Comparison of ENCODE assay signal across 18 mouse cellular contexts in genomic region chr13:42064257-42064656, GRCm38 (mm10). TPM values are rescaled to one million over a fixed set of nuclear protein-coding genes. Genes with fewer than 3 reads are reported as not detected.
DNase-seq lines count a peak whose midpoint lies in the region; ATAC-seq and TF ChIP-seq lines count a peak whose summit lies in the region.
"Had no signal": no experiment of that assay in that cellular context is flagged by ENCODE, and none has a peak within 500 bp of the region (broad histone marks: within the 10 kb centered on the region; RNA-seq: fewer than 3 reads in every experiment).

No protein-coding gene starts in this region.

- H3K4me2 ChIP-seq in liver, embryonic 11.5 days, result no peak overlapping the region
- H3K4me2 ChIP-seq in hindbrain, embryonic 14.5 days (replicated peaks), result no peak overlapping the region
- H3K4me2 ChIP-seq: heart, embryonic 15.5 days; midbrain, embryonic 11.5 days; neural tube, embryonic 12.5 days had no signal

- no peaks in the 10 kb centered on the region for H3K79me2 ChIP-seq in MEL (ENCODE audit: control insufficient read depth, insufficient read depth, low read length, poor library complexity)

- no peak overlapping the region for H3K4me3 ChIP-seq in MEL (ENCODE audit: control insufficient read depth in 1 of 2, insufficient read depth in 1 of 2, low read depth in 2 of 2, low read length in 2 of 2)
- no peak overlapping the region for H3K4me3 ChIP-seq in bone marrow, adult 2 months (replicated peaks; ENCODE audit: control insufficient read depth, low read depth, low read length)
- H3K4me3 ChIP-seq in liver, embryonic 11.5 days (ENCODE audit: low read depth, low read length), result no peak overlapping the region
- no peak overlapping the region for H3K4me3 ChIP-seq in hindbrain, embryonic 14.5 days (replicated peaks; ENCODE audit: low read length)
- H3K4me3 ChIP-seq: heart, embryonic 15.5 days; neural tube, embryonic 12.5 days had no signal

- no peaks in the 10 kb centered on the region for H3K9me3 ChIP-seq in MEL (replicated peaks; ENCODE audit: insufficient read depth, low read length)
- no peaks in the 10 kb centered on the region for H3K9me3 ChIP-seq in liver, embryonic 11.5 days (ENCODE audit: control insufficient read depth, low read length)
- no peaks in the 10 kb centered on the region for H3K9me3 ChIP-seq in hindbrain, embryonic 14.5 days (ENCODE audit: control insufficient read depth, low read length)
- H3K9me3 ChIP-seq: G1E; heart, embryonic 15.5 days; neural tube, embryonic 12.5 days had no signal

- peak; percentile 96 for ATAC-seq in liver, embryonic 11.5 days (replicated peaks; ENCODE audit: low FRiP score)
- ATAC-seq in hindbrain, embryonic 14.5 days (ENCODE audit: low FRiP score), result no peak
- ATAC-seq: CD4-positive, CD25-positive, alpha-beta regulatory T cell, adult 4 months had no signal

- peak overlapping the region; percentile 75 for H3K27ac ChIP-seq in MEL (ENCODE audit: control insufficient read depth, low read depth, low read length)
- peak overlapping the region; percentile 26; the same call in 1 of the 2 replicates for H3K27ac ChIP-seq in bone marrow, adult 2 months (ENCODE audit: control insufficient read depth, insufficient read depth, low read depth, low read length, poor library complexity)
- H3K27ac ChIP-seq in liver, embryonic 11.5 days (ENCODE audit: low read depth, low read length), result no peak overlapping the region; the same call in 1 of the 2 replicates
- no peak overlapping the region for H3K27ac ChIP-seq in hindbrain, embryonic 14.5 days
- H3K27ac ChIP-seq: heart, embryonic 15.5 days; neural tube, embryonic 12.5 days had no signal

- no peak for TF ChIP-seq RAD21 in MEL (IDR thresholded peaks at IDR 0.05; ENCODE audit: low read depth, low read length)

- no peak overlapping the region for H3K9ac ChIP-seq in MEL (ENCODE audit: control insufficient read depth, low read depth, low read length, poor library complexity, severe bottlenecking)
- H3K9ac ChIP-seq in liver, embryonic 11.5 days (ENCODE audit: low read depth, low read length), result no peak overlapping the region
- no peak overlapping the region for H3K9ac ChIP-seq in hindbrain, embryonic 14.5 days
- H3K9ac ChIP-seq: heart, embryonic 15.5 days; neural tube, embryonic 12.5 days had no signal

- no peaks in the 10 kb centered on the region for H3K27me3 ChIP-seq in MEL (ENCODE audit: control insufficient read depth in 1 of 2, insufficient read depth in 2 of 2, low read length in 2 of 2)
- H3K27me3 ChIP-seq in liver, embryonic 11.5 days (replicated peaks; ENCODE audit: control insufficient read depth, insufficient read depth, low read length), result no peaks in the 10 kb centered on the region
- H3K27me3 ChIP-seq in hindbrain, embryonic 14.5 days (ENCODE audit: control insufficient read depth, insufficient read depth, low read length), result no peaks in the 10 kb centered on the region
- H3K27me3 ChIP-seq: heart, embryonic 15.5 days; neural tube, embryonic 12.5 days had no signal

- TF ChIP-seq EP300 in MEL (IDR thresholded peaks at IDR 0.05; ENCODE audit: low read depth in 1 of 2, low read length in 2 of 2), result peak; percentile 77 to 81

- DNase-seq in MEL (ENCODE audit: low read depth, low spot score), result peak; percentile 81
- no peak for DNase-seq in liver, embryonic 11.5 days (ENCODE audit: low spot score)
- DNase-seq in lung, postnatal 25 days (ENCODE audit: low spot score), result peak; percentile 54
- no peak for DNase-seq in adrenal gland, postnatal 14 days
- no peak for DNase-seq in hindbrain, embryonic 14.5 days (ENCODE audit: low spot score)
- no peak for DNase-seq in gastrocnemius, postnatal 25 days
- no peak for DNase-seq in testis, postnatal 10 days (ENCODE audit: low spot score)
- DNase-seq: adrenal gland, adult 8-10 months; cerebellum, adult 9-10 months; gastrocnemius, postnatal 36 days; right cerebral cortex, postnatal 25 days; thymus, postnatal 4 days had no signal

- peaks cover 0 to 20% of the 10 kb centered on the region in 2 experiments; a peak in 3 of 4 replicates for H3K36me3 ChIP-seq in MEL (ENCODE audit: control insufficient read depth in 1 of 2, insufficient read depth in 2 of 2, low read length in 2 of 2)
- H3K36me3 ChIP-seq in liver, embryonic 11.5 days (ENCODE audit: control insufficient read depth, insufficient read depth, low read length), result 0 out of 2 replicates have a peak, but pooled peaks cover 2% of the 10 kb centered on the region
- peaks cover 17% of the 10 kb centered on the region for H3K36me3 ChIP-seq in hindbrain, embryonic 14.5 days (replicated peaks; ENCODE audit: control insufficient read depth, insufficient read depth)

- no peak for TF ChIP-seq POLR2A in MEL (IDR thresholded peaks at IDR 0.05; ENCODE audit: control insufficient read depth in 1 of 2, insufficient read depth in 1 of 2, low read depth in 1 of 2, low read length in 2 of 2, poor library complexity in 1 of 2)
- TF ChIP-seq POLR2A in bone marrow, adult 2 months (IDR thresholded peaks at IDR 0.05; ENCODE audit: borderline replicate concordance, control insufficient read depth, low read depth, low read length), result no peak

- no peak for TF ChIP-seq CTCF in MEL (IDR thresholded peaks at IDR 0.05 in 2 of 3, conservative IDR thresholded peaks at IDR 0.05 in 1 of 3; ENCODE audit: control insufficient read depth in 1 of 3, insufficient read depth in 1 of 3, low read depth in 2 of 3, low read length in 3 of 3, poor library complexity in 1 of 3, severe bottlenecking in 1 of 3)
- no peak for TF ChIP-seq CTCF in bone marrow, adult 2 months (IDR thresholded peaks at IDR 0.05; ENCODE audit: control insufficient read depth, insufficient read depth, low read length)

- peaks cover 15 to 20% of the 10 kb centered on the region in 2 experiments for H3K4me1 ChIP-seq in MEL (ENCODE audit: control insufficient read depth in 1 of 2, insufficient read depth in 2 of 2, low read length in 2 of 2)
- peaks cover 10% of the 10 kb centered on the region for H3K4me1 ChIP-seq in bone marrow, adult 2 months (ENCODE audit: control insufficient read depth, insufficient read depth, low read length)
- H3K4me1 ChIP-seq in liver, embryonic 11.5 days (replicated peaks; ENCODE audit: control insufficient read depth, insufficient read depth, low read length), result peaks cover 26% of the 10 kb centered on the region
- H3K4me1 ChIP-seq in hindbrain, embryonic 14.5 days (replicated peaks; ENCODE audit: control insufficient read depth, insufficient read depth, low read length), result no peaks in the 10 kb centered on the region
- H3K4me1 ChIP-seq: neural tube, embryonic 12.5 days had no signal

TF ChIP-seq in MEL, 35 proteins besides CTCF, POLR2A, EP300 and RAD21 (continues in another document):
- no peak for TF ChIP-seq NRF1 (IDR thresholded peaks at IDR 0.05; ENCODE audit: insufficient read depth, low read depth, low read length, poor library complexity, severe bottlenecking)
- TF ChIP-seq MXI1 (IDR thresholded peaks at IDR 0.05; ENCODE audit: low read depth, low read length), result no peak
- peak; percentile 69 for TF ChIP-seq USF1 (IDR thresholded peaks at IDR 0.05; ENCODE audit: low read depth, low read length)
- TF ChIP-seq MYB (IDR thresholded peaks at IDR 0.05; ENCODE audit: low read depth, low read length), result no peak
- no peak for TF ChIP-seq USF2 (IDR thresholded peaks at IDR 0.05; ENCODE audit: borderline replicate concordance in 1 of 2, insufficient read depth in 1 of 2, low read depth in 1 of 2, low read length in 2 of 2)
- no peak for TF ChIP-seq KAT2A (conservative IDR thresholded peaks at IDR 0.05; ENCODE audit: low read depth, low read length)
- TF ChIP-seq ZNF384 (IDR thresholded peaks at IDR 0.05; ENCODE audit: low read depth, low read length), result no peak
- TF ChIP-seq SMC3 (IDR thresholded peaks at IDR 0.05; ENCODE audit: low read depth, low read length), result no peak
- TF ChIP-seq MEF2A (IDR thresholded peaks at IDR 0.05; ENCODE audit: extremely low read depth, insufficient replicate concordance, low read depth, low read length, poor library complexity, severe bottlenecking), result no peak
- peak; percentile 83 for TF ChIP-seq GATA1 (IDR thresholded peaks at IDR 0.05; ENCODE audit: low read depth, low read length)
- TF ChIP-seq POLR2AphosphoS2 (IDR thresholded peaks at IDR 0.05; ENCODE audit: low read length), result no peak
- TF ChIP-seq BHLHE40 (IDR thresholded peaks at IDR 0.05; ENCODE audit: borderline replicate concordance, low read depth, low read length), result 0 out of 2 replicates have a peak, but pooled peaks have one; percentile 11
- TF ChIP-seq CHD1 (IDR thresholded peaks at IDR 0.05; ENCODE audit: low read depth, low read length), result no peak
- TF ChIP-seq E2F4 (IDR thresholded peaks at IDR 0.05; ENCODE audit: borderline replicate concordance, low read depth, low read length), result no peak
- no peak for TF ChIP-seq ELF1 (IDR thresholded peaks at IDR 0.05; ENCODE audit: low read depth, low read length)
- no peak for TF ChIP-seq POLR2AphosphoS5 (IDR thresholded peaks at IDR 0.05; ENCODE audit: borderline replicate concordance, low read depth, low read length)
- TF ChIP-seq SIN3A (IDR thresholded peaks at IDR 0.05; ENCODE audit: low read length), result peak; percentile 42
- no peak for TF ChIP-seq JUND (IDR thresholded peaks at IDR 0.05; ENCODE audit: low read depth, low read length)
- 0 out of 2 replicates have a peak, but pooled peaks have one; percentile 32 for TF ChIP-seq MAX (IDR thresholded peaks at IDR 0.05; ENCODE audit: low read length)
- 0 out of 2 replicates have a peak, but pooled peaks have one; percentile 13 for TF ChIP-seq RCOR1 (IDR thresholded peaks at IDR 0.05; ENCODE audit: low read depth, low read length)
- no peak for TF ChIP-seq CHD2 (IDR thresholded peaks at IDR 0.05; ENCODE audit: low read length)
- no peak for TF ChIP-seq UBTF (IDR thresholded peaks at IDR 0.05; ENCODE audit: borderline replicate concordance, insufficient read depth, low read depth, low read length)
- TF ChIP-seq MAZ (IDR thresholded peaks at IDR 0.05; ENCODE audit: low read depth, low read length), result no peak
- TF ChIP-seq ZC3H11A (IDR thresholded peaks at IDR 0.05; ENCODE audit: low read depth, low read length), result no peak
- no peak for TF ChIP-seq GABPA (IDR thresholded peaks at IDR 0.05; ENCODE audit: low read depth, low read length)

RNA-seq across cellular contexts. Expression of gene Hivep1, which starts 12.4 kb away (rescaled TPM):
- total RNA-seq in MEL (2012; rRNA removed), result 2.2 and 3.9 TPM in 2 replicates
- 10 to 100 TPM in 1 of 2 experiments, not detected in 1; 15.9 TPM for polyA plus RNA-seq in MEL (2012; ENCODE audit: insufficient read depth in 1 of 2, insufficient read length in 2 of 2, low read depth in 1 of 2, low replicate concordance in 2 of 2, missing spikeins in 1 of 2)
- 5.2 and 7.9 TPM in 2 replicates for polyA plus RNA-seq in bone marrow, adult 2 months (2011; ENCODE audit: insufficient read depth, insufficient read length, low replicate concordance, missing spikeins)
- 4.7 and 6.7 TPM in 2 replicates for polyA plus RNA-seq in liver, embryonic 11.5 days (2014; fragmentation: Nextera tagmentation; extraction: Ambion mirVana)
- total RNA-seq in adrenal gland, postnatal 14 days (2021), result 27.1 and 29.1 TPM in 2 replicates
- polyA plus RNA-seq in hindbrain, embryonic 14.5 days (2014; fragmentation: Nextera tagmentation; extraction: Ambion mirVana), result 21.8 and 23.0 TPM in 2 replicates
- 10 to 100 TPM; 12.4 to 14.4 TPM for total RNA-seq in gastrocnemius, postnatal 25 days (2021)

Comparison
In these comparisons a context has a peak if more than half of its experiments do, and no peak if none do; other contexts are left out.
1. DNase-seq: peak in MEL (single experiment) and lung, postnatal 25 days (single experiment); none in liver, embryonic 11.5 days (single experiment), adrenal gland, postnatal 14 days (single experiment), hindbrain, embryonic 14.5 days (single experiment), gastrocnemius, postnatal 25 days (single experiment) and testis, postnatal 10 days (single experiment).
2. H3K27ac ChIP-seq: peak in MEL (single experiment) and bone marrow, adult 2 months (single experiment); none in liver, embryonic 11.5 days (single experiment) and hindbrain, embryonic 14.5 days (single experiment).